Mouse (Mus musculus): ENCODE measurements around the gene Slc30a1.

GRCm38 (mm10) chr1:191929897-191930524 is 23.4 kb downstream of the Slc30a1 start:
- TF ChIP-seq POLR2A (IDR thresholded peaks at IDR 0.05; ENCODE audit: control insufficient read depth, extremely low read depth, insufficient read depth, low read length, poor library complexity) (no peak), CTCF (IDR thresholded peaks at IDR 0.05; ENCODE audit: borderline replicate concordance, control insufficient read depth, extremely low read depth, insufficient read depth, low read length, poor library complexity) (no peak)

Data from thymus, adult 2 months (tissue).